Mouse (Mus musculus) CD4-positive, CD25-positive, alpha-beta regulatory T cell, adult 4 months (primary cell): ENCODE results near the gene Nudt22. TPM values are rescaled to one million over a fixed set of nuclear protein-coding genes. Genes with fewer than 3 reads are reported as not detected.

Experiments used
- ATAC-seq: one replicate; pipeline ENCODE4 v1.8.0; 2017
- polyA plus RNA-seq, 2 experiments: library from polyadenylated mRNA; unstranded; fragments of 100-300 nt; shearing (Covaris generic); gene quantifications; one replicate each; pipeline ENCODE4 v1.2.1; 2017

Nudt22 gene
- polyA plus RNA-seq, 2 experiments from 2014 or later = 34.8 to 39.6 TPM

DNA sequence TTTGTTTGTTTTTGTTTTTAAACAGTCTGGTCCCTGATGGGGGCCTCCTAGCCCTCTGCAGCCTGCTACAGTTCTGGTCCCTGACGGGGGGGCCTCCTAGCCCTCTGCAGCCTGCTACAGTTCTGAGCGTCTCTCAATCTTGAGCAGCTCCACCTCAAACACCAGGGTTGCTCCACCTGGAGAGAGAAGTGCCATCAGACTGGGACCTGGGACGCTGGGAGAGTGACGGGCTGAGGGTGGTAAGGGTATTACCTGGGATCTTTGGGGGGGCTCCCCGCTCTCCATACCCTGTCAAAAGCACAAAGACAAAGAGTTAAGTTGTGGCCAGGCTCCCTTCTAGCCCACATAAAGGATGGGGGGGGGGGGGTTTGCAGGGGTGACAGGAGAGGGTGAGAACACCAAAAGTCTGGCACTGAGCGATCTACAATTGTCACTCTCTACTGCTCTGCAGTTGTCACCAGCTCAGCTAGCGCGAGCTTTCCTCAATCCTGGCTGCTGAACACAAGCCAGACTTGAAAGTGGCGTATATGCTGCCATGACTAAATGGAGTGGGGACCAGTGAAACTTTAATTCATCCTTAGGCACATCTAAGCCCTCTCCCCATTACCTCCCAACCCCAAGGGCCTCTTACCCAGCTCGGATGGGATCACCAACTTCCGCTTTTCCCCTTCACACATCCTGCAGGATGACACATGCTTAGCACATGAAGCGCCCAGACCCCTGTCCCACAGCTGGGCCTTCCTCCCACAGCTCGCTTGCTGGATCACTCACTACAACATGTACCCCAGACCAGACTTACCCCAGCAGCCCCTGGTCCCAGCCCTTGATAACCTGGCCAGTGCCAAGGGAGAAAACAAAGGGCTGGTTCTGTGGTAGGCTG, 17.9 kb downstream of the Nudt22 start:
- no peak for ATAC-seq

GRCm38 (mm10) chr19:6975537-6976521, 20.1 kb downstream of the Nudt22 start, which contains the start of gene Plcb3:
Plcb3 (minus strand) TSS chr19:6976470.
- no peak for ATAC-seq

- ATAC-seq = peak; percentile 56
These were observed 21.4 kb downstream of the Nudt22 start, which contains the start of gene Ppp1r14b for GRCm38 (mm10) chr19:6974211-6975205. Ppp1r14b (plus strand) TSS chr19:6974968.

GRCm38 (mm10) chr19:6973581-6974190, 22.2 kb downstream of the Nudt22 start:
- ATAC-seq = no peak

- ATAC-seq = no peak
These were observed 23.5 kb downstream of the Nudt22 start for GRCm38 (mm10) chr19:6972247-6972917.

DNA sequence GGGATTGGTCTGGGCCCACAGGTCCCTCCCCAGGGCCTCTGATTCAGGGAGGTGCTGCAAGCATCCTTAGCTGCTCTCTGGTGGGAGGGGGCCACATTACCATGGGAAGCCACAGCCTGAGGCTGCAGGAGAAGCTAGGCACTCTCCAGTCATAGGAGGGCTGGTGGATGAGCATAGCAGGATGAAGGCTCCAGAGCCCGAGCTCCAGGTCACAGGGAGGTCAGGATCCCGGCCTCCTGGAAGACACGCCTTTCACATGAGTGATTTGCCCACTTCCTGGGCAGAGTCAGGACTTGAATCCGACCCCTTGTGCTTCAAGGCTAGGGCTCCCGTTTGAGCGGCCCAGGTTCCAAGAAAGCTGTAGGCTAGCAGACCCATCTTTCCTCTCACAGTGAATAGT, 24.3 kb downstream of the Nudt22 start:
- ATAC-seq = no peak

- no peak for ATAC-seq
These were observed 25.3 kb downstream of the Nudt22 start for GRCm38 (mm10) chr19:6970460-6971085.

DNA sequence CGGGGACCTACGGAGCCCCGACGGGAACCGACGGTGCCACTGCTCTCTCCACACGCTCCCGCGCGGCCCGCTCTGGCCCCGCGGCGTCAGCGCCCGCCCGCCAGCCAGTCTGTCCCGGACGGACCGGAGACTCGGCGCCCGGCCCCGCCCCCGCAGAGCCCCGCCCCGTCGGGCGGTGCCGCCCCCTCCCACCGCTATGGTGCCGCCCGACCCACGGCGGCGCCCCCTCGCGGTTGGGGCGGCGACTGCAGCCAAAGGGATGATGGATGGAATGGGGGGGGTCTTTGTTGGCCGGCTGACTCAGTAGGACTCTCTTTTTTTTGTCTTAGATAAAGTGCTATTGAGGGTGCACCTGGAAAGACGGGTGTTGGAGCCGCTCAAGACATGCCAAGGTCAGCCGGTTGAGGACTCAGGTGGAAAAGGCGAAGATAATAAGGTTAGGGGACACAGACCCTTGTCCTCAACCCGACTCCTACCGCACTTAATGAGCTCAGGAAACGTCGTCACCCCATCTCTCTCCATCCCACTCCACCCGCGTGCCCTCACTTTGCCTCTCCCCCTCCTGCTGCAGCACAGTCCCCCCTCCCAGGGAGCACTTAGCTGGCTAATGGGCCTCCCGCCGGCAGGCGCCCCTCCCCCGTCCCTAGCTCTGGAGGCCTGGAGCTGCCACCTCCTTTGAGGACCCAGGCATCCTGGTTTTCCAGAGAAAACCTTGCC, 26.1 kb downstream of the Nudt22 start:
- peak; percentile 61 for ATAC-seq

DNA sequence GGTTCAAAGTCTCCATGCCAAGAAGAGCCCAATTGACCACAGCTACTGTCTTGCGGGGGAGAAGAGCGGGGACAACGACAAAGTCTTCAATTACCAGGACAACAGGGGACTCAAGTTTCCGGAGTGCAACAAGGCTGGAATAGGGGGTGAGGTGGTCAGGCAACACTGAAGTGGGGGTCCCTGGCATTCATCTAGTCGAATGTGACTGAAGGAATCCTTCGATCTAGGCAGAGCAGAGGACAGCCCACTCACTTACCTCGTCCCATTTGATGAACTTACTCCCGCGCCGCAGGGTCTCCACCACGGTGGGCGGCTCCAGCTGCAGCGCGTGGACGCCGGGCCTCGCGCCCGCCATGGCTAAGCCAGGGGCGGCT, 26.6 kb downstream of the Nudt22 start:
- ATAC-seq = no peak

GRCm38 (mm10) chr19:6968491-6969271, 27.2 kb downstream of the Nudt22 start:
- no peak for ATAC-seq

DNA sequence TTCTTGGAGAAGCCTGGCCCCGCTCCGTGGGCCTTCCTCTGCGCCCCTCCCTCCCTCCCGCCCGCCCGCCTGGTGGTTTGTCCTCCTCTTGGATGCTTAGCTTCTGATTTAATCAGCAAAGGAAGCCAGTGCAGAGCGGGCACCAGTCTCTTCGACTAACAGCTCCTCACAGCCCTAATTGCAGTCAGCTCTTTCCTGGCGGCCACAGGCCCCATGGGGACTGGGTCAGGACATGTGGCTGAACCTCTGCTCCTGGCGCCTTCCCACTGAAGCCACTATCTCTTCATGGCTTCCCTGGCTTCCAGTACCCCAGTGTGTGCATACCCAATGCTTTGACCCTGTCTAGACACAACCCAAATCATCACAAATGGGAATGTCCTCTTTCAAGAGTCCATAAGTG, 39.5 kb downstream of the Nudt22 start:
- ATAC-seq = no peak

DNA sequence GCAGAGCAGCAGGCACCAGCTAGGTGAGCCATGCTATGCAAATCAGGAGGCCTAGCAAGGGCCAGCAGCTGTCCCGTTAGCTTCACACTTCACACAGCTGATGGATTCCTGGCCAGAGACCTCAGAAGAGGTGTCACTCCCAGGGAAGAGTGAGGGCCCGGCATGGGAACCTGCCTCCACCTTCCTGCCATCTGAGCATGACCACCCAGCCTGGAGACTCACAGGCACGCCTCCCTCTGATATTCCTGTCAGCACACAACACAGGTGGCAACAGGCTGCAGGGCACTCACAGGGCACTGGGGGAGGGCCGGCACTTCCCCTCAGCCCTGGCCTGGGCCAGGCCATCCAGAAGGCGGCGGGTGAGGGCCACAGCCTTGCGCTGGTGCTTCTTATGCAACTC, 40.5 kb downstream of the Nudt22 start:
- ATAC-seq = no peak

- ATAC-seq = no peak
These were observed 41.9 kb downstream of the Nudt22 start for GRCm38 (mm10) chr19:6954046-6954445.

DNA sequence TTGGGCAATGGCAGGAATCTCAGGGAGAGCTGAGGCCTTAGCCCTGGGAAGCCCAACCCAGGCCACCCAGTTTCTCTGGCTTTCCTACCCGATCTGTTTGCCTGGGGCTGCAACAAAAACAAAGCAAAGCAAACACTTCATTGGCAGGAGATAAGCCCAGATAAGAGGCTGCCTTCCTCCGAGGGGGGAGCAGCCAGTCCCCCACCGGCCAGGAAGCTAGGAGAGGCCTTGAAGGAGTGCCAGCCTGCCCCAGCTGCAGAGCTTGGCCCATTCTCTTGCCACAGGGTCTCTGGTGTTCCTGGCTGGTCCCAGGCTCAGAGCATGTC, 43.2 kb downstream of the Nudt22 start:
- ATAC-seq = no peak

DNA sequence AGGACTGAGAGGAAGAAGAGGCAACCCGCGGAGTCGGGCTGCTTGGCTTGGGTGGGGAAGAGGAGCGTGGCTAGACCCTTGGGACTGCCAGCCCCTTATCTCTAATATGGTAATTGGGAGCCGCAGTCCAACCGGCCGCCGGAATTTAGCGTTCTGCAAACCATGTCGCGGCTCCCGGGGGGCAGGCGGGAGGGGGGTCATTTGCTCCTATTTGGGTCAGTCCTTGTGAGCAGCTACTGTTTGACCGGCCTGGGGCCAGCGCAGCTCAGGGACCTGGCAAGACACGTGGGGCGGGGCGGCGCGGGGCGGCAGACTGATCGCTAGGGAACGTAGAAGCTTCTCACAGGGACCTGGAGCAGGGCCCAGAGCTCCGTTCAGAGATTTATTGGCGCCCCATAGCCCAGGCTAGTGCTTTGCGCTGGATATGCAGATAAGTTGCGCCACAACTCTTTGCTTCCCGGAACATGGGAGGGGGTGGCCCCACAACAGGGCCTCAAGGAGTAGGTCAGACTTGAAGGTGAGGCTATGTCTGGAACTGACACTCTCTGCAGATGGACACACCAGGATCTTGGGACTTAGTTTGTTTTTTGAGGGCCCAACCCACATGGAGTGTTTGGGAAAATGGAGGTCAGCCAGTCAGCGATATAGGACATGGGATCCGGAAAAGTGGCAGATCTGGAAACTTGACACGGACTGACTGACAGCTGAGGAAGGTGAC, 43.8 kb downstream of the Nudt22 start:
- ATAC-seq = peak; percentile 29

DNA sequence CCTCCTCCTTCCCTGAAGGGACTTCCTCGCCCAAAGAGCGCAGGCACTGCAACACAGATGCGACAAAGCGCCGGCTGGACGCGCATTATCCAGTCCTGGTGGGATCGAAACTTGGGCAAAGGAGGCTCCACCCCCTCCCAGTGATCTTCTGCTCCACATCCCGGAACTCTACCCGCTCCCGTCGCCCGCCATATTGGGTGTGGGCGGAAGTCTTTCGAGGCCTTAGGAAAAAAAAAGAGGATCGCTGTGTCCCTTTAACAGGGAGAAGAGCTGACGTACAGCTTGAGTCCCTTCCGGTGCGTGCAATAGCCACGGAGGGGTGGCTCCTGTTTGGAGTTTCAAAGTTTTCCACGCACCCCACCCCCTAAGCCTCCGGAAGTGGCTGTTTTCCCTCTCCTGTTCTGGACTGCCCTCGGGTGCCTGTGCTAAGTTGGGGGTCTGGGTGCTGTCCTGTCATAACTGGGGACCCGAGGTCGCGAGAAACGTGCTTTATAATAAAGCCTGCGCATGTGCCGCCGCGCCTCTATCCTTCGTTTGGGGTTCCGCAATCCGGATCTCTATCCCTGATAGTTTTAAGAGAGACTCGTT, 44.4 kb downstream of the Nudt22 start:
- ATAC-seq = peak; percentile 64

GRCm38 (mm10) chr19:6950613-6951153, 45.2 kb downstream of the Nudt22 start:
- ATAC-seq = peak; percentile 32

GRCm38 (mm10) chr19:6949951-6950350, 46.0 kb downstream of the Nudt22 start:
- no peak for ATAC-seq
